Mouse (Mus musculus) ES-Bruce4 (cell line): ENCODE measurements around the gene Lgalsl. TPM values are rescaled to one million over a fixed set of nuclear protein-coding genes. Genes with fewer than 3 reads are reported as not detected.
A peak's percentile ranks its signal among the peaks of the same experiment; 100 is the strongest.

Experiments
- H3K27ac ChIP-seq: 2 replicates; pipeline ENCODE4 v1.5.1; 2012; ENCODE audit warnings: low read length, inconsistent platforms; ENCODE audit not compliant: insufficient read depth
- H3K27me3 ChIP-seq: 2 replicates; pipeline ENCODE4 v1.6.1; 2012; ENCODE audit warnings: mild to moderate bottlenecking, low read length, inconsistent platforms; ENCODE audit not compliant: control insufficient read depth, poor library complexity, insufficient read depth, severe bottlenecking
- H3K36me3 ChIP-seq: 2 replicates; pipeline ENCODE4 v1.6.1; 2012; ENCODE audit warnings: inconsistent platforms, mild to moderate bottlenecking, low read length, moderate library complexity; ENCODE audit not compliant: control insufficient read depth, poor library complexity, insufficient read depth, severe bottlenecking
- H3K4me1 ChIP-seq: one replicate; pipeline ENCODE4 v1.8.1; 2011; ENCODE audit warnings: low read length; ENCODE audit not compliant: control insufficient read depth, insufficient read depth
- H3K4me3 ChIP-seq: 2 replicates; pipeline ENCODE4 v1.5.1; 2011; ENCODE audit warnings: low read depth, mild to moderate bottlenecking, low read length
- H3K9ac ChIP-seq: 2 replicates; pipeline ENCODE4 v1.6.1; 2012; ENCODE audit warnings: low read depth, mild to moderate bottlenecking, inconsistent platforms; ENCODE audit not compliant: poor library complexity, severe bottlenecking
- H3K9me3 ChIP-seq: replicated peaks from 2 replicates; pipeline ENCODE4 v1.6.1; 2012; ENCODE audit warnings: mild to moderate bottlenecking, low read length, inconsistent platforms; ENCODE audit not compliant: control insufficient read depth, poor library complexity, insufficient read depth, severe bottlenecking
- CTCF ChIP-seq: IDR thresholded peaks from one replicate; pipeline ENCODE4 v1.8.1; 2011; ENCODE audit warnings: low read depth, low read length
- EP300 ChIP-seq: IDR thresholded peaks from 2 replicates; pipeline ENCODE4 v1.6.1; 2011; ENCODE audit warnings: low read depth, low read length; ENCODE audit not compliant: insufficient read depth
- POLR2A ChIP-seq: IDR thresholded peaks from one replicate; pipeline ENCODE4 v1.8.1; 2011; ENCODE audit warnings: low read length; ENCODE audit not compliant: insufficient read depth
- polyA plus RNA-seq: library from polyadenylated mRNA; stranded (reverse); fragments of >200 nt; gene quantifications from 2 replicates; pipeline ENCODE4 v1.2.4, GENCODE M21; 2011; ENCODE audit warnings: low read depth; ENCODE audit not compliant: missing spikeins, insufficient read depth, insufficient read length

Lgalsl gene
- 23.7 and 24.1 TPM in 2 replicates for polyA plus RNA-seq

DNA sequence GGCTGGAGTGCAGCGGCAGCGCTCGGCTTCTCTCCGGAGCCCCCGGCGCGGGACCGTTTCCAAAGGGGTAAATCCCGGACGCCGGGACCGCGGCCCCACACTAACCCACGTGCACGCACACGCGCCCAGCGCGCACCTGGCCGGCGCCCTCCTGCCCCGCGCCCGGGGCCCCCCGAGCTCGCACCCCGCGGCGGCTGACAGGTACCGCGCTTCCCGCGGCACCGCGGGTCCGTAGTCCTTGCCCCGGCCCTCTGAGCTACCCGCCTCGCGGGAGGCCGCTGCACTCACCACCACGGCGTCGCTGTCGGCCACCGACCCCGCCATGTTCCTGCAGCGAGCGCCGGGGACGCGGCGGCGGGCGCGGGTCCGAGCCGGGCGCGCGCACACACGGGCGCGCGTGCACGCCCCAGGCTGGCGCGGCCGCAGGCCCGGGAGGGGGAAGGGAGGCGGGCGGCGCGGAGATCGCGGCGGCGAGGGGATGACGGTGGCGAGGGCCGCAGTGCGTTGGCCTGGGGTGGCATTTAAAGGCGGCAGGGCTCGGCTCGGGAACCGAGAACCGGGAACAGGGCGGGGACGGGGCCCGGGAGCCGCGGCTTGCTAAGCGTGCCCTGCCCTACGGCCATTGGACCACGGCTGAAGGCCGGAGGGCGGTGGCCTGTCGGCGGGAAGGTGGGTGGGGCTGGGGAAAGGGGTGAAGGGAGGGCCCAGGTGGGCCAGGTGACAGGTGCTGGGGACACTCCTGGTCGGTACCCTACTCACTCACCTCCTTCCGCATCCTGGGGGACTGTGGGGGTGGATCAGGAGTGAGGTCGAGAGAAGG lies at the start of gene Lgalsl:
Gene Lgalsl, minus strand, starts transcription at position 371 of the 820 bp plus-strand sequence.
- no peak for TF ChIP-seq POLR2A
- no peak for TF ChIP-seq EP300
- TF ChIP-seq CTCF: no peak
- Histone ChIP-seq H3K9ac (peak within 1 kb of the TSS; percentile 93), H3K27me3 (no peaks in the 10 kb centered on the region), H3K36me3 (peaks cover 16% of the 10 kb centered on the region), H3K9me3 (no peaks in the 10 kb centered on the region), H3K27ac (no peak within 1 kb of the TSS), H3K4me1 (no peaks in the 10 kb centered on the region), H3K4me3 (peak within 1 kb of the TSS; percentile 92)

DNA sequence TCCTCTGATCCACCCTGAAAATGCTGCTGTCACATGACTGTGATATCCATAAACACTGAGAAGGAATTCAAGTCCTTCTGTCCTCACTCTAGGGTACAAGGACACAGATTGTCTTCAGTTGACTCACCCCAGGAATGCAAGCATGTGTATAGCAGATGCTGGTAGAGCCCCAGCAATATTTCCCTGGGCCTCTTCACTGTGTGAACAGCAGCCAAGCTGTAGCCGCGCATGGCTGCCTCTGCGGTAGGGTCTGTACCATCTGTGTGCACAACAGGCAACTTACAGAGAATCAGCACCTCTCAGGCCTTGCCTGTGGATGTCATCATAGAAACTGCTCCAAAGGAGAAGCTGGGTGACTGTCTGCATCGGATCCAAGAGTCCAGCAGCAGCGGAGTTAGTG lies 47.8 kb upstream of the Lgalsl start:
- no peak for TF ChIP-seq CTCF
- TF ChIP-seq EP300: no peak
- TF ChIP-seq POLR2A: no peak
- H3K36me3 ChIP-seq: no peaks in the 10 kb centered on the region
- no peak overlapping the region for H3K4me3 ChIP-seq
- no peaks in the 10 kb centered on the region for H3K27me3 ChIP-seq
- H3K27ac ChIP-seq: no peak overlapping the region
- H3K4me1 ChIP-seq: no peaks in the 10 kb centered on the region
- H3K9me3 ChIP-seq: peaks cover 2% of the 10 kb centered on the region; the same call in 1 of the 2 replicates
- no peak overlapping the region for H3K9ac ChIP-seq

DNA sequence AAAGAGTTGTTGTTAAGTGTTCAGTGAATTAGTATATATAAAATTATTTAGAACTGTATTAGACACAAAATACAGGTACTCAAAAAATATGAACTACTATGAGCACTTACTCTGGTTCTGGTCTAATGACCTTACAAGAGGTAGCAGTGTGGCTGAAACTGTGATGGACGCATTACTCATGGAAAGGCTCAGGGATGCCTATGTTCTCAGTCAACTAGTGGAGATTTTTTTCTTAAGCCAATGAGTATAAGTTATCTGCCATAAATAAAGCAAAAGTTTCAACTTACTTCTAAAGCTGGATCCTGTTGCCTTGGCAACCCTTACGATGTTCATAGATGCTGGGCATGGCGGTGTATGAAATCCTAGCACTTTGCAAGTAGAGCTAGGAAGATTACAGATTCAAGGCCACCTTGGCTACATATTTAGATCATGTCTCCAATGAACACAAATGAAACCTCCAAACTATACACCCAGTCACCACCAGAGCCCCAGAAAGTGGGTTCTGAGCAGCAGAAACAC lies 46.8 kb upstream of the Lgalsl start:
- peaks cover 2% of the 10 kb centered on the region; the same call in 1 of the 2 replicates for H3K9me3 ChIP-seq
- H3K27me3 ChIP-seq: no peaks in the 10 kb centered on the region
- H3K4me1 ChIP-seq: no peaks in the 10 kb centered on the region
- no peak overlapping the region for H3K27ac ChIP-seq
- TF ChIP-seq POLR2A (no peak), EP300 (no peak), CTCF (no peak)
- H3K36me3 ChIP-seq: no peaks in the 10 kb centered on the region
- H3K4me3 ChIP-seq: no peak overlapping the region
- H3K9ac ChIP-seq: no peak overlapping the region

DNA sequence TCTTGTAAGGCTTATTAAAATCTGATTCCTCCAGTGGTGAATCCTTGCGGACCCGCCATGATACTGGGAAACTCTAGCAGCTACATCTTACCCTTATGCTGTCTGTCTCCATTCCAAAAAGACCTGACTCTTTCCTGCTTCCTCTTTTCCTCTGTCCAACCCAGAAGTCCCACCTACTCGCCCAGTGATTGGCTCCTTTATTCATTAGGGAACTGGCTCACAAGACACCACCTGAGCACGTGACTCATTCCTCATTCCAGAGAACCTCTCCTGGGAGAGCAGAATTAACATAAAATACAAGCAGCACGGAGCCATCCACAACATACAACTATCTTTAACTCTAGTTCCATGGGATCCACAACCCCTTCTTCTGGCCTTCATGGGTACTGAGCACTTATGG lies 42.5 kb upstream of the Lgalsl start:
- H3K27ac ChIP-seq: no peak overlapping the region
- no peaks in the 10 kb centered on the region for H3K4me1 ChIP-seq
- no peaks in the 10 kb centered on the region for H3K36me3 ChIP-seq
- H3K4me3 ChIP-seq: no peak overlapping the region
- H3K27me3 ChIP-seq: no peaks in the 10 kb centered on the region
- TF ChIP-seq CTCF: no peak
- no peak for TF ChIP-seq EP300
- TF ChIP-seq POLR2A: no peak
- no peak overlapping the region for H3K9ac ChIP-seq
- H3K9me3 ChIP-seq: no peaks in the 10 kb centered on the region

DNA sequence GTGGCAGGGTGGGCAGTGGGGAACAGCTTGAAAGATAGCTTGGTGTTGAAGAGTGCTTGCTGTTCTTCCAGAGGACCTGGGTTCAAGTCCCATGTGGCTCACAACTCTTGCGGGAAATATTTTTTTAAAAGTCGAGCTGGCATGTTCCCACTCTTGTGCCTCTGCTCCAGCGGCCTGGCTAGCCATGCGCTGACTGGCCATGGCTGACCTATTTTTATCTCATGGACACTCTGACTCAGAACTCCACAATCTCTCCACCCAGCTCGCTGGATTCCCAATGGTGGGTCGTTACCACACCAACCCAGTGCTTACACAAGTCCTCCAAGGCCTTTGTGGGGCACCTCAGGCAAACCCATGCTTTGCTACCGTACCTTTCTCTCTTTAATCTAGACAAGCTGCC lies 42.1 kb upstream of the Lgalsl start:
- H3K36me3 ChIP-seq: no peaks in the 10 kb centered on the region
- no peak overlapping the region for H3K4me3 ChIP-seq
- H3K9ac ChIP-seq: no peak overlapping the region
- no peak overlapping the region for H3K27ac ChIP-seq
- TF ChIP-seq EP300: no peak
- TF ChIP-seq CTCF: no peak
- no peak for TF ChIP-seq POLR2A
- H3K27me3 ChIP-seq: no peaks in the 10 kb centered on the region
- H3K4me1 ChIP-seq: no peaks in the 10 kb centered on the region
- H3K9me3 ChIP-seq: no peaks in the 10 kb centered on the region

DNA sequence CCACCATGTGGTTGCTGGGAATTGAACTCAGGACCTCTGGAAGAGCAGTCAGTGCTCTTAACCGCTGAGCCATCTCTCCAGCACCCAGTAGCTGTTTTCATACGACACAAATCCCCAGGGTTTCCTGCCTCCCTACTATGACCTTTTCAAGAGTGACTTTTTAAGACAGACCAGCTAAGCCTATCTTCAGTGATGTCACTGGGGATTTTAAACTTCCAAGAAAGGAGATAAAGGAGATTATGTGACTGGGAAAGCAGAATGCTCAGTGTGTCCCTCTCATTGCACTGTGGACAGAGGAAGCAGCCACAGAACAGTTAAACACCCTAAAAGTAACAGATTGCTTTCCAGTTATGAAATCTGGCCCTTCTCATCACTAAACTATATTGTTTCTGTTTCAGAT lies 41.6 kb upstream of the Lgalsl start:
- Histone ChIP-seq H3K27me3 (no peaks in the 10 kb centered on the region), H3K4me1 (no peaks in the 10 kb centered on the region), H3K27ac (no peak overlapping the region), H3K9me3 (no peaks in the 10 kb centered on the region), H3K9ac (no peak overlapping the region), H3K4me3 (no peak overlapping the region), H3K36me3 (no peaks in the 10 kb centered on the region)
- TF ChIP-seq EP300 (no peak), CTCF (no peak), POLR2A (no peak)
